8 mouse cellular contexts compared by ENCODE assay signal in genomic region chr8:10760851-10761693, GRCm38 (mm10).
DNase-seq lines count a peak whose midpoint lies in the region; ATAC-seq and TF ChIP-seq lines count a peak whose summit lies in the region.

No protein-coding gene starts in this region.

- H3K4me3 ChIP-seq in hindbrain, postnatal 0 days (ENCODE audit: low read length) = no peak overlapping the region
- peak overlapping the region; percentile 37 for H3K4me3 ChIP-seq in limb, embryonic 10.5 days
- H3K4me3 ChIP-seq in midbrain, embryonic 14.5 days (replicated peaks; ENCODE audit: low read depth, low read length) = no peak overlapping the region

- H3K4me1 ChIP-seq in hindbrain, postnatal 0 days (ENCODE audit: insufficient read depth, low read length) = peaks cover 9% of the 10 kb centered on the region
- H3K4me1 ChIP-seq in limb, embryonic 10.5 days = peaks cover 42% of the 10 kb centered on the region
- peaks cover 26% of the 10 kb centered on the region for H3K4me1 ChIP-seq in midbrain, embryonic 14.5 days (ENCODE audit: control insufficient read depth, insufficient read depth, low read length)

- WGBS in hindbrain, postnatal 0 days = 7% methylated on average over 17 of the region's 17 CpGs
- WGBS in limb, embryonic 10.5 days = 6% methylated on average over 17 of the region's 17 CpGs
- 3% methylated on average over 17 of the region's 17 CpGs for WGBS in midbrain, embryonic 14.5 days

- no peaks in the 10 kb centered on the region for H3K9me3 ChIP-seq in hindbrain, postnatal 0 days (ENCODE audit: low read length)
- no peaks in the 10 kb centered on the region for H3K9me3 ChIP-seq in limb, embryonic 10.5 days (replicated peaks)
- H3K9me3 ChIP-seq in midbrain, embryonic 14.5 days (ENCODE audit: control insufficient read depth, low read length) = no peaks in the 10 kb centered on the region

- ATAC-seq in hindbrain, postnatal 0 days = peak; percentile 94
- ATAC-seq in midbrain, embryonic 14.5 days (ENCODE audit: low FRiP score, low TSS enrichment) = peak; percentile 92

- H3K4me2 ChIP-seq in hindbrain, postnatal 0 days (ENCODE audit: low read depth, low read length) = peak overlapping the region; percentile 13; the same call in 1 of the 2 replicates
- peak overlapping the region; percentile 33 for H3K4me2 ChIP-seq in midbrain, embryonic 14.5 days (ENCODE audit: low read length)

- H3K36me3 ChIP-seq in hindbrain, postnatal 0 days (ENCODE audit: insufficient read depth, low read length) = no peaks in the 10 kb centered on the region
- no peaks in the 10 kb centered on the region for H3K36me3 ChIP-seq in limb, embryonic 10.5 days
- no peaks in the 10 kb centered on the region for H3K36me3 ChIP-seq in midbrain, embryonic 14.5 days (ENCODE audit: control insufficient read depth, insufficient read depth, low read length)

- DNase-seq in adipocyte (ENCODE audit: low spot score) = peak; percentile 10
- peak; percentile 54 to 61 for DNase-seq in cerebellum, postnatal 36 days
- DNase-seq in gastrocnemius, postnatal 4 days (ENCODE audit: low spot score in 2 of 2) = peak; percentile 27 to 31
- peak; percentile 86 for DNase-seq in hindbrain, postnatal 0 days (ENCODE audit: low spot score)
- DNase-seq in limb, embryonic 10.5 days (ENCODE audit: low spot score) = peak; percentile 86
- peak; percentile 80 for DNase-seq in midbrain, embryonic 14.5 days
- DNase-seq in spleen, postnatal 14 days (ENCODE audit: low spot score in 2 of 2) = no peak
- no peak for DNase-seq in right cerebral cortex, postnatal 14 days

- H3K9ac ChIP-seq in hindbrain, postnatal 0 days (replicated peaks; ENCODE audit: low read length) = 0 out of 2 replicates have a peak overlapping the region, but pooled peaks have one; percentile 21
- H3K9ac ChIP-seq in midbrain, embryonic 14.5 days (replicated peaks; ENCODE audit: low read length) = peak overlapping the region; percentile 34; the same call in 1 of the 2 replicates

- H3K27ac ChIP-seq in hindbrain, postnatal 0 days = peak overlapping the region; percentile 71
- peak overlapping the region; percentile 96 for H3K27ac ChIP-seq in limb, embryonic 10.5 days
- H3K27ac ChIP-seq in midbrain, embryonic 14.5 days (replicated peaks; ENCODE audit: low read depth, low read length) = peak overlapping the region; percentile 93

- TF ChIP-seq CTCF in hindbrain, postnatal 0 days (IDR thresholded peaks at IDR 0.05; ENCODE audit: low read depth) = no peak

- no peaks in the 10 kb centered on the region for H3K27me3 ChIP-seq in hindbrain, postnatal 0 days (ENCODE audit: insufficient read depth, low read length)
- H3K27me3 ChIP-seq in limb, embryonic 10.5 days (ENCODE audit: low read depth, poor library complexity, severe bottlenecking) = no peaks in the 10 kb centered on the region
- H3K27me3 ChIP-seq in midbrain, embryonic 14.5 days (ENCODE audit: control insufficient read depth, insufficient read depth, low read length) = no peaks in the 10 kb centered on the region

Comparison
In these comparisons a context has a peak if more than half of its experiments do, and no peak if none do; other contexts are left out.
1. DNase-seq: peak in adipocyte (single experiment), cerebellum, postnatal 36 days (2 of 2), gastrocnemius, postnatal 4 days (2 of 2), hindbrain, postnatal 0 days (single experiment), limb, embryonic 10.5 days (single experiment) and midbrain, embryonic 14.5 days (single experiment); none in spleen, postnatal 14 days (0 of 2) and right cerebral cortex, postnatal 14 days (single experiment).
2. Peak in every context shown above with its lines, with median percentiles within 50 percentile points of each other: H3K27ac ChIP-seq.